Mouse (Mus musculus) megakaryocyte, embryonic 14.5 days (primary cell): ENCODE measurements around the gene Ints7. TPM values are rescaled to one million over a fixed set of nuclear protein-coding genes. Genes with fewer than 3 reads are reported as not detected.

ENCODE experiments used
- H3K27me3 ChIP-seq: replicated peaks from 2 replicates; pipeline ENCODE3; 2012; ENCODE audit warnings: inconsistent platforms
- H3K36me3 ChIP-seq: replicated peaks from 2 replicates; pipeline ENCODE3; 2012; ENCODE audit warnings: low read length, inconsistent platforms, mixed read lengths
- H3K4me1 ChIP-seq: 2 replicates; pipeline ENCODE4 v1.6.1; 2012; ENCODE audit warnings: inconsistent platforms
- H3K4me3 ChIP-seq: replicated peaks from 2 replicates; pipeline ENCODE3; 2012; ENCODE audit warnings: moderate library complexity, mild to moderate bottlenecking, inconsistent platforms
- H3K9me3 ChIP-seq: 2 replicates; pipeline ENCODE4 v1.6.1; 2012; ENCODE audit warnings: inconsistent platforms
- FLI1 ChIP-seq: IDR thresholded peaks from 2 replicates; pipeline ENCODE4 v1.6.1; 2012; ENCODE audit warnings: low read length, inconsistent platforms, mixed read lengths
- GATA1 ChIP-seq: IDR thresholded peaks from 3 replicates; pipeline ENCODE4 v1.6.1; 2012; ENCODE audit warnings: mixed read lengths, low read length, inconsistent platforms, borderline replicate concordance
- polyA plus RNA-seq: library from polyadenylated mRNA; stranded (reverse); fragments of >175 nt; gene quantifications from 2 replicates; pipeline ENCODE4 v1.2.3, GENCODE M21; 2012; ENCODE audit warnings: low replicate concordance; ENCODE audit not compliant: insufficient read depth

Gene Ints7
- polyA plus RNA-seq, 1 experiment = 5.8 TPM

DNA sequence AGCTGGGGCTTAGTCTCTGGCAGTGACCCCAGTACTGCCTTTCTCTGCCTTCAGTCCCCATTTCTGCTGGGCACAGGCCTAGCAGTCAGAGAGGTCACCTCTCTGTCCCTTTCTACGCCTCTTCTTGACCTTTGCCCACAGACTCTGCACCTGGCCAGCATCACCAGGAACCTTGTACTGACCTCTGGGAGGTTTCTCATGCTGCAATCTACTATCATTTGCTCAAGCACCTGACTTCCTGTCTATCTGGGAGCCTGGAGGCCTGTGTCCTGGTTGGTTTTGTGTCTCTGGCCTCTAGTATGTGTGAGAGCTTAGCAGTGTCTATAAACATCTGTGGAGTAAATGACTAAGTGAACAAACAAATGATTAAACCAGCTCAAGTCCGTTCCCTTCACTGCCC lies 64.7 kb downstream of the Ints7 start:
- no peak overlapping the region for H3K4me3 ChIP-seq
- no peak for TF ChIP-seq FLI1
- TF ChIP-seq GATA1 = no peak
- no peaks in the 10 kb centered on the region for H3K9me3 ChIP-seq
- peaks cover 28% of the 10 kb centered on the region for H3K27me3 ChIP-seq
- H3K4me1 ChIP-seq = peaks cover 6% of the 10 kb centered on the region; the same call in 1 of the 2 replicates
- H3K36me3 ChIP-seq = no peaks in the 10 kb centered on the region

DNA sequence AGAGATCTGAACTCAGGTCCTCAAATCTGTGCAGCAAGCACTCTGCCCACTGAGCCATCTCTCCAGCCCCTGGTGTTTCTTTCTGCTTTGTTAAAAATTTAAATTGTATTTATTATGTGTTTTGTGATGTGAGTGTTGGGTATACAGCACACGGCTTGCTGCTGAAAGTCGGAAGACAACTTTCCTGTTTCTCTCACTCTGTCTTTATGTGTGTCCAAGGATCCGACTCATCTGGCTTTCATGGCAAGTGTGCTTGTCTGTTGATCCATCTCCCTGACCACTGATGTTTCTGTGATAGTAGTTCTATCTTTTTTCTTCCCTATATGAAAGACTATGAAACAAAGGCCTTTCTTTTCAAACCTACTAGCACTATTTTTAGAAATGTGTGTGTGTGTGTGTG lies 65.4 kb downstream of the Ints7 start:
- peaks cover 6% of the 10 kb centered on the region; the same call in 1 of the 2 replicates for H3K4me1 ChIP-seq
- no peak overlapping the region for H3K4me3 ChIP-seq
- H3K36me3 ChIP-seq = no peaks in the 10 kb centered on the region
- TF ChIP-seq GATA1 (no peak), FLI1 (no peak)
- H3K27me3 ChIP-seq = peaks cover 31% of the 10 kb centered on the region
- H3K9me3 ChIP-seq = no peaks in the 10 kb centered on the region

DNA sequence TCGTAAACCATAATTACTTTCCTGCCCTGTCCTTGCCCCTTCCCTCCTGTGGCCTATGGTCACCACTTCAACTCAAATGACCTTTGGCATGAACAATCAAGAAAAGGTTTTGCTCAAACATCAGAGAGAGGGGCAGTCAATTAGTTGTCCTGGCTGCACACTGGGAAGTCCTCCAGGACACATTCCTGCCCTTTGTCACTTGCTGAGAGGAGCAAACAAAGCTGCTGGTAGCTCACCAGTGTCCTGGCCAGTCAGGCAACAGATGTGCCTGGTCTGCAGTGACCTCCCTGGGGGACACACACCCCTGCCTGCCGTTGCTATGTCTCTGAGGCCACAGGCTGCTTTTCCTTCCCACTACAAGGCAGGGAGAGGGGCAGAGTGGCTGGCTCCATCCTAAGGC lies 66.0 kb downstream of the Ints7 start:
- Histone ChIP-seq H3K36me3 (no peaks in the 10 kb centered on the region), H3K4me3 (no peak overlapping the region), H3K4me1 (peaks cover 6% of the 10 kb centered on the region; the same call in 1 of the 2 replicates), H3K27me3 (peaks cover 36% of the 10 kb centered on the region), H3K9me3 (no peaks in the 10 kb centered on the region)
- TF ChIP-seq GATA1 (no peak), FLI1 (no peak)

DNA sequence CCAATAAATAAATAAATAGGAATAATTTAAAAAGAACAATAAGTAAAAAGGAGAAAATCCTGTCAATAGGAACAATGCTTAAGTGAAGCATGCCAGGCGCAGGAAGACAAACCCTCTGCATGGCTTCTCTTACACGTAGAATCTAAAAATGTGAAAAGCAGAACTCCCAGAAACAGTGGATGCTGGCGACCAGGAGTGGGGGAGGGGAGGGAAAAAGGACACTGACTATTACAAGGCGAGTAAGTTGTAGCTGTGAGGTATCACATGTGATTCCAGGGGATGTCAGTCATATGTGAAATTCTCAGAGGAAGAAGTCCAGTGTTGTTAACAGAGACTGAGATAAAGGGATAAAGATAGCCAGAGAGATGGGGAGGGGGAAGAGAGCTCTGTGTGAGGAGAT lies 67.5 kb downstream of the Ints7 start:
- Histone ChIP-seq H3K9me3 (no peaks in the 10 kb centered on the region), H3K4me3 (no peak overlapping the region), H3K4me1 (peaks cover 6% of the 10 kb centered on the region; the same call in 1 of the 2 replicates), H3K36me3 (no peaks in the 10 kb centered on the region), H3K27me3 (peaks cover 37% of the 10 kb centered on the region)
- TF ChIP-seq FLI1 (no peak), GATA1 (no peak)

DNA sequence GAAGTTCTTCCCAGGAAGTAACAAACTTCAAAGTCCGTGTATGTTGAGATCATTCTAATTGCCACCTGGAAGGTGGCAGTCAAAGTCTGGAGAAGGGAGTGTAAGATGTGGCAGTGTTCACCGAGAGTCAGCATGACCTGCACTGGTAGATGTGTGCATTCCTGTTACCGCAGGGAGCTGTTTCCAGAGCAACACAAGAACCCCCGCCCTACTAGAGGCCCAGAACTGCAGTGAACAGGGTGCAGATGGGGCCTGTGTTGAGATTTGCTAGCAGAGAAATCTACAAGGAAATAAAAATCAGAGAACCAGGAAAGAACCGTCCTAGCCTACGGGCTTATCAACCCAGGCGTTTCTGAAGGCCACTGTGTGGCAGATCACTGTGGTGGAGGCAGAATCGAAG lies 70.5 kb downstream of the Ints7 start:
- Histone ChIP-seq H3K4me1 (peaks cover 6% of the 10 kb centered on the region; the same call in 1 of the 2 replicates), H3K36me3 (no peaks in the 10 kb centered on the region), H3K9me3 (no peaks in the 10 kb centered on the region), H3K4me3 (no peak overlapping the region), H3K27me3 (peaks cover 31% of the 10 kb centered on the region)
- TF ChIP-seq GATA1 = no peak
- TF ChIP-seq FLI1 = no peak

DNA sequence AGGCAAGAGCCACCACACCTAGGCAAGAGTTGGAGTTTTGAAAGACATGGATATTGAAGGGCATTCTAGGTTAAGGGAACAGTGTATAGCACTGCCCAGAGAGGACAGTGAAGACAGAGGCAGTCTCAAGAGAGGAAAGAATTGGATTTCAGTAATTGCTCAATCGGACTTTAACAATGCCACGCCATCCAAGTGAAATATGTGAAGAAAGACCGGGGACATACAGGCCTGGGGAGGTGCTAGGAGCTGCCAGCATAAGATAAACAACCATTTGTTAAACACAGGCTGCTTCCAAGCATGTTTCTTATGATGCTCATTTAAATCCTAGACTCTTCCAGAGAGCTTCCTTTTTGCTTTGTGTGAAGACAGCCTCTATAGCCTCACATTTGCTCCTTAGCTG lies 72.2 kb downstream of the Ints7 start:
- Histone ChIP-seq H3K36me3 (no peaks in the 10 kb centered on the region), H3K9me3 (no peaks in the 10 kb centered on the region), H3K27me3 (peaks cover 28% of the 10 kb centered on the region), H3K4me3 (no peak overlapping the region), H3K4me1 (0 out of 2 replicates have a peak, but pooled peaks cover 2% of the 10 kb centered on the region)
- TF ChIP-seq GATA1 (no peak), FLI1 (no peak)

DNA sequence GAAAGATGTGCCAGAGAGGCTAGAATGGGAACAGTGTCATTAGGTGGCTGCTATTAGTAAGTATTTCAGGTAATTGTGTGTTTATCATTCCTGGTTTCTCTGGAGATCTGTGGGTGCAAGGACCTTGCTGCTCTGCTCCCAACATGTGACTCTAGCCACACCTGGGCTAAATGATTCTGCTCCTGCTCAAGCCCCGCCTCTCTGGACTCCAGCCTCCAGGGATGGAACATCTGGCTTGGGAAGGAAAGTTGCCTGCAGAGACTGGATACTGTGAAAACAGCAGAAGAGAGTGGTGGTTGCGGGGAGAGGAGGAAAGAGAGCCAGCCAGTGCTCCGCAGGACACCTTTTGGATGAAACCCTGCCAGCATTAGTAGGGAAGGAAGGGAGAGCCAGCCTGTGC lies 84.0 kb downstream of the Ints7 start:
- Histone ChIP-seq H3K4me1 (peaks cover 18% of the 10 kb centered on the region), H3K9me3 (no peaks in the 10 kb centered on the region), H3K36me3 (no peaks in the 10 kb centered on the region), H3K4me3 (no peak overlapping the region), H3K27me3 (peaks cover 28% of the 10 kb centered on the region)
- TF ChIP-seq GATA1 (no peak), FLI1 (no peak)

DNA sequence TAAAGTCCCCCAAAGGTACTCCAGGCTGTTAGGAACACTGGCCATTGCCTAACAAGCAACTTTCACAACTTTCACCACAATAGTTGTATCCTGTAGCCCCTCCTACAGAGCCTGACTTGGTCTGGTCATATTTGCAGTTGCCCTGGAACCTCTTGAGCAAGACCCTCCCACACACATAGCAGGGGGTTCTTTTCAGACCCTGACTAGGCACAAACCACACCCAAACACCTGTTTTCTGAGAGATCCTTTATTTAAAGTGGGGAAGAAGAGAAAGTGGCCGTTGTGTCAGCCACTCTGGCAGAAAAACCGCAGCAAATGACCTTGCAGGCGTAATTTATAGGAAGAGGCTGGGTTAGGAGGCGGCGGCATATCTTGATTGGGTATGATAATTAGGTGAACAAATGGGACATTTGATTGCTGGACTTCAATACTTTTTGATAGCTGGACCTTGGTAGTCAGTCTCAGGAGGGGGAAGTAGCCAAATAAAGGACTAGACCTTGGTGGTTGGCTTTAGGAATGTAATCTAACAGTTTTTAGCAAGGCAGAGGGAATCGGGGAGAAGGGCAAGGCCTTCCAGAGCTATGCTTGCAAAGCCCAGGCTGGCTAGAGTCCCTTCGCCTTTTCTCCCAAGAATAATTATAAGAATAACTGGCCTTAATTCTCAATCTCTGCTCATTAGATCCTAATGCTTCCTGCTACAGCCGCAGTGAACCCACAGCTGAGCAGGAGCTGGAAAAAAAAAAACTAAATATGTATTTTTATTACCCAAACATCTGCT lies 85.8 kb downstream of the Ints7 start:
- Histone ChIP-seq H3K9me3 (0 out of 2 replicates have a peak, but pooled peaks cover under 1% of the 10 kb centered on the region), H3K36me3 (no peaks in the 10 kb centered on the region), H3K4me3 (no peak overlapping the region), H3K4me1 (peaks cover 18% of the 10 kb centered on the region), H3K27me3 (peaks cover 28% of the 10 kb centered on the region)
- TF ChIP-seq GATA1 (no peak), FLI1 (no peak)

DNA sequence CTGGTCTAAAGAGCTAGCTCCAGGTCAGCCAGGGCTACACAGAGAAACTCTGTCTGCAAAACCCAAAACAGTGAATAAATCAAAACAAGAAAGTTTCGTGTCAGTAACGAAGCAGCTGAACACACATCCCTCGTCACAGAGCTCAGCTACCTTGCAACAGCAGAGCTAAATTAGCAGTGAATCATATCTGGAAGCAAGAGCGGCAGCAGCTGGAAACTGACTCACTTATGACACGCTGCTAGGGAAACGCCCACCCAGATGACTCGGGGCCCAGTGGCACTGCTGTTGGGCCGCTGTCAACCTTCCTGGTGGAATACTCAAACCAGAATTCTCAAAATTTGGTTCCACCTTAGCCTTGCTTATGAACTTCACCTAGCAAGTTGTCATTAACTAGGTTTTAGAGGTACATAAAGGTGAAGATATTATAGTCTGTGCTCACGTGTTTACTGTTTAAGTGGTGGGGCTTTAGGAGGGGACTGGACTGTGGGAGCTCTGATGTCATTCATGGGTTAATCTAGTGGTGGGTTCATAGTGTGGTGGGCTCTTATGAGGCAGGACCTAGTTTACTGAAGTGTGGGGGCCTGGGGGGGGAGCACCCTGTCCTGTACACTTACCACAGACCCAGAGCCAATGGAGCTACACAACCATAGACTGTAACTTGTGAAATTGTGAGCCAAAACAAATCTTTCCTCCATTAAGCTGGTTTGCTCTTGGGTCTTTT lies 86.9 kb downstream of the Ints7 start:
- TF ChIP-seq FLI1 (no peak), GATA1 (no peak)
- peaks cover 18% of the 10 kb centered on the region for H3K4me1 ChIP-seq
- H3K9me3 ChIP-seq = 0 out of 2 replicates have a peak, but pooled peaks cover 3% of the 10 kb centered on the region
- H3K4me3 ChIP-seq = no peak overlapping the region
- peaks cover 28% of the 10 kb centered on the region for H3K27me3 ChIP-seq
- no peaks in the 10 kb centered on the region for H3K36me3 ChIP-seq

DNA sequence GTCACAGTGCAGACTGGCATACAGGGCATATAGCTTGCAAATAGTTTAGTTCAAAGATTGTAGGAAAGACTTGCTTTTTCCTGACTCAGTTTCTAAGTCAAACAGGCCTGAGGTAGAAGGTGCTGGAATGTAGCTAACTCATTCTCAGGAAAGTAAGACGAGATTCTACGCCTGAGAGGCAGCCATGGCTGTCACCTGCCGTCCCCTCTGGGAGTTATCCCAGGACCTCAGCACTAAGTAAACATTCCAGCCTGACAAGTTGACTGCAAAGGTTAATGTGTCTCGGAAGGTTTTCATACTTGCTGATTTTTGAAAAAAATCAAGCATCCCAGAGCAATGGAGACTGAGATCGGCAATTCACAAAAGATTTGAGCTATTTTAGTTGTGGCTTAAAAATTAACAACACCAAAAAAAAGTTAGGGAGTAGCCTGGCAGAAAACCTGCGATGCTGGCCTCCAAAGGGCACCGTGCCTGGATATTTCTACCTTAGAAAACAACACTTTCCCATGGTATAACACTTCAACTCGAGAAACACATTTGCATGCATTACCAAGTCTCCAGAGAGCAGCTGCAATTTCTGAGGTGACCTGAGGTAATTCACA lies 87.6 kb downstream of the Ints7 start:
- TF ChIP-seq FLI1 (no peak), GATA1 (no peak)
- no peaks in the 10 kb centered on the region for H3K36me3 ChIP-seq
- peaks cover 18% of the 10 kb centered on the region for H3K4me1 ChIP-seq

More for the DNA sequence above, 87.6 kb downstream of the Ints7 start:
- Histone ChIP-seq H3K4me3 (no peak overlapping the region), H3K9me3 (0 out of 2 replicates have a peak, but pooled peaks cover 3% of the 10 kb centered on the region), H3K27me3 (peaks cover 26% of the 10 kb centered on the region)
